Mouse (Mus musculus) adrenal gland, postnatal 0 days (tissue): ENCODE results near the gene Homer3. TPM values are rescaled to one million over a fixed set of nuclear protein-coding genes. Genes with fewer than 3 reads are reported as not detected.

Experiments used
- polyA plus RNA-seq: library from polyadenylated mRNA; unstranded; fragments of >200 nt; fragmentation: Nextera tagmentation; extraction: Ambion mirVana; gene quantifications from 2 replicates; pipeline ENCODE4 v1.2.1, GENCODE M21; 2015

Homer3 gene
- polyA plus RNA-seq, result 26.4 and 30.5 TPM in 2 replicates

GRCm38 (mm10) chr8:70282603-70283135 is at the start of gene Homer3:
Homer3 (plus strand) TSS chr8:70282827.

GRCm38 (mm10) chr8:70234080-70234780 is 48.4 kb upstream of the Homer3 start, which contains the start of the genes Sugp2 and Armc6:
Sugp2 (plus strand) TSS chr8:70234226.
Armc6 (minus strand) TSS chr8:70234466.

GRCm38 (mm10) chr8:70302358-70302890 is 19.8 kb downstream of the Homer3 start, which contains the start of the genes Ddx49 and Cope:
Ddx49 (minus strand) TSS chr8:70302489.
Cope (plus strand) TSS chr8:70302518.

GRCm38 (mm10) chr8:70315624-70316510 is 33.2 kb downstream of the Homer3 start, which contains the start of gene Cers1:
Cers1 (plus strand) TSS chr8:70315775.

GRCm38 (mm10) chr8:70329124-70329834 is 46.7 kb downstream of the Homer3 start, which contains the start of gene Gdf1:
Gdf1 (plus strand) TSS chr8:70329817.

Other genes starting within 250 kb of the Homer3 start
- 26.7 and 38.9 TPM in 2 replicates for gene Mau2, start 240.1 kb upstream of the Homer3 start, polyA plus RNA-seq
- 18.3 and 30.9 TPM in 2 replicates for gene Sugp1, start 240.0 kb upstream of the Homer3 start, polyA plus RNA-seq
- 0.86 and 2.7 TPM in 2 replicates for gene Tm6sf2, start 209.9 kb upstream of the Homer3 start, polyA plus RNA-seq
- 0.11 and 0.21 TPM in 2 replicates for gene Hapln4, start 199.4 kb upstream of the Homer3 start, polyA plus RNA-seq
- gene Ncan, start 162.0 kb upstream of the Homer3 start, polyA plus RNA-seq, result 1.6 and 5.1 TPM in 2 replicates
- gene Nr2c2ap, start 151.5 kb upstream of the Homer3 start, polyA plus RNA-seq, result 35.9 and 39.4 TPM in 2 replicates
- 12.8 and 14.0 TPM in 2 replicates for gene Rfxank, start 143.7 kb upstream of the Homer3 start, polyA plus RNA-seq
- gene Borcs8, start 143.3 kb upstream of the Homer3 start, polyA plus RNA-seq, result 37.7 and 45.9 TPM in 2 replicates
- gene Mef2b, start 143.1 kb upstream of the Homer3 start, polyA plus RNA-seq, result 0.19 and 0.28 TPM in 2 replicates
- gene Tmem161a, start 110.5 kb upstream of the Homer3 start, polyA plus RNA-seq, result 48.4 and 65.6 TPM in 2 replicates
- gene Slc25a42, start 70.5 kb upstream of the Homer3 start, polyA plus RNA-seq, result 5.6 and 5.7 TPM in 2 replicates
- gene Sugp2, start 48.6 kb upstream of the Homer3 start, polyA plus RNA-seq, result 14.4 and 14.5 TPM in 2 replicates
- 12.0 and 18.0 TPM in 2 replicates for gene Armc6, start 48.4 kb upstream of the Homer3 start, polyA plus RNA-seq
- gene Ddx49, start 19.7 kb downstream of the Homer3 start, polyA plus RNA-seq, result 27.8 and 39.5 TPM in 2 replicates
- 287 and 324 TPM in 2 replicates for gene Cope, start 19.7 kb downstream of the Homer3 start, polyA plus RNA-seq
- 4.8 and 6.9 TPM in 2 replicates for gene Cers1, start 32.9 kb downstream of the Homer3 start, polyA plus RNA-seq
- gene Gdf1, start 47.0 kb downstream of the Homer3 start, polyA plus RNA-seq, result 1.3 and 2.1 TPM in 2 replicates
- 9.1 and 11.2 TPM in 2 replicates for gene Upf1, start 70.5 kb downstream of the Homer3 start, polyA plus RNA-seq
- 0.19 and 0.43 TPM in 2 replicates for gene Comp, start 90.7 kb downstream of the Homer3 start, polyA plus RNA-seq
- gene Crtc1, start 156.8 kb downstream of the Homer3 start, polyA plus RNA-seq, result 11.4 and 13.8 TPM in 2 replicates
- gene Klhl26, start 194.1 kb downstream of the Homer3 start, polyA plus RNA-seq, result 14.9 and 21.4 TPM in 2 replicates
- 12.5 and 16.1 TPM in 2 replicates for gene Tmem59l, start 204.5 kb downstream of the Homer3 start, polyA plus RNA-seq
- gene Crlf1, start 210.3 kb downstream of the Homer3 start, polyA plus RNA-seq, result 0.79 and 2.8 TPM in 2 replicates
- 186 and 214 TPM in 2 replicates for gene Rex1bd, start 223.9 kb downstream of the Homer3 start, polyA plus RNA-seq
- 813 and 866 TPM in 2 replicates for gene Uba52, start 228.0 kb downstream of the Homer3 start, polyA plus RNA-seq
- 271 and 313 TPM in 2 replicates for gene Fkbp8, start 244.9 kb downstream of the Homer3 start, polyA plus RNA-seq
- 62.6 and 81.0 TPM in 2 replicates for gene Kxd1, start 245.1 kb downstream of the Homer3 start, polyA plus RNA-seq